Mouse (Mus musculus): ENCODE data around the gene Il12a.

The Il12a gene

GRCm38 (mm10) chr3:68686852-68687560 lies 3.4 kb upstream of the Il12a start:
- DNase-seq (ENCODE audit: low spot score), result no peak

DNA sequence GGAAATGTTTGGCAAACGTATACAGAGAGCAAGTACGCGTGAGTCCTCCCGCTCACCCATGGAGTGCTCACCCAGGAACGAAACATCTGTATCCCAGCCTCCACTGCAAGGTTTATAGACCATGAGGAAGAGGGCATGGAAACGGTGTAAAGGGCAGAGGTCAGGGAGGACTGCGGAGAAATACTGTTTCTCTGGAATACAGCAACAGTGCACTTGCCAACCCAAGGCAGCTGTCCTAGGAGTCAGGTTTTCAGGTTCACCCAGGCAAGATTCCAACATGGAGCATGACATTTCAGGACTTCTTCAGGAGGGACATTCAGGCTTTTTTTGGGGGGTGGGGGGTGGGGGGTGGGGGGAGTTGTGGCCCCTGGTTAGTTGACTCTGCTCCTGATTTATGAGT lies 1.1 kb upstream of the Il12a start:
- no peak for DNase-seq (ENCODE audit: low spot score)

- no peak for DNase-seq (ENCODE audit: low spot score)
Measured at GRCm38 (mm10) chr3:68691100-68691778, 795 bp downstream of the Il12a start.

GRCm38 (mm10) chr3:68691938-68692599 lies 1.6 kb downstream of the Il12a start:
- no peak for DNase-seq (ENCODE audit: low spot score)

DNA sequence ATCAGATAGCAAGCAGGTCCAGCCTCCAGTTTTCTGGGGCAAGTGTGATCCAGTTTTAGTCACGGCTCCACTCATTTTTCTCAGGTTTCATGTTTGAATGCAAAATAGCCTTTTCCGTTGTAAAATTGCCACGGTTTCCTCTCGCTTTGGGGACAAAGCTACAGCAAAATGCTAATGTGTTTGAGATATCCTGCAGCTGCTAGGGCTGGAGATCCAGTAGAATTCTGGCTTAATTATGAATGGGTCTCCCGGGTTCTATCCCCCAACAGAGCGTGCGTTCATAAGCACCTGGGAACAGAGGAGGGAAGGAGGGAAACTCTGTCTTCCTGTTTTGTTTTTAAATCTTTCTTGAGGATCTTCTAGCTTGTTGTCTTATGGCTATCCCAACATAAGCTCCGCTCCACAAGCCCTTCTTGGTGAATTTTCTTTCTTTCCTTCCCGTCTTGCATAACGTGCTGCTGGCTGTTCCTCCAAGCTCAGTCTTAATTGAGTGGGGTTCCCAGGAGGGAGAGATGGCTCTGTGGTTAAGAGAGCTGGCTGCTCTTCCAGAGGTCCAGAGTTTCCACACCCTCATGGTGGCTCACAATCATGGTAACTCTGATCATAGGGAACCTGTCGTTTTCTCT lies 2.3 kb downstream of the Il12a start:
- DNase-seq (ENCODE audit: low spot score), result no peak

DNA sequence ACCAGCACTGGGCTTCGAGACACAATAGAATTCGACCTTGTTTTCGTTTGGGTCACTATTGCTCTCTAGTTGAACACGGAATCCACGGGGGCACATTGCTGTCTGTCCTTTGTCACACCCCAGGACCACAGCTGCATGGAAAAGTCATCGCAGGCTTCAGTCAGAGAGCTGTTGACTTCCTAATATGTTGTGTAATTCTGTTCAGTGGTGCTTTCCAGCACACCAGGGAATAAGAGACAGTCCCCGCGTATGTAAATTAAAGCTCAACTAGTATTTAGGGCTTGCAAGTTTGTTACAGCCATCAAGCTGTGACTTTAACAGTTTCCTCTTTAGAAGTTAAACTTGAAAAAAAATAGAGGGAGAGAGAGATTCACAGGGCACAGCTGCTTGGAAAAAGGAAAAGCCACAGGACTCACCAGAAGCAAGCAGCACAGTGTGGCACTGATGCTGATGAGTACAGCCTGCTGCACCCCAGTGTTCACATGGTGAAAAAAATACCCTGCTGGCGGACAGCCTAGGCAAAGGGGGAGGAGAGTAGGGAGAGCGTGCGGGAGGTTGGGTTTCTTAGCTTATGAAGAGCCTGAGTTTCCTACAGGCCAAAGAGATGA lies 3.1 kb downstream of the Il12a start:
- peak; percentile 52 for DNase-seq (ENCODE audit: low spot score)

GRCm38 (mm10) chr3:68695321-68695720 lies 4.9 kb downstream of the Il12a start:
- DNase-seq (ENCODE audit: low spot score), result no peak

GRCm38 (mm10) chr3:68696495-68697200 lies 6.2 kb downstream of the Il12a start:
- no peak for DNase-seq (ENCODE audit: low spot score)

- DNase-seq (ENCODE audit: low spot score), result no peak
Measured at GRCm38 (mm10) chr3:68698601-68699000, 8.2 kb downstream of the Il12a start.

- DNase-seq (ENCODE audit: low spot score), result no peak
Measured at GRCm38 (mm10) chr3:68700091-68700490, 9.6 kb downstream of the Il12a start.

- no peak for DNase-seq (ENCODE audit: low spot score)
Measured at GRCm38 (mm10) chr3:68706307-68706706, 15.9 kb downstream of the Il12a start.

- DNase-seq (ENCODE audit: low spot score), result peak; percentile 46
Measured at GRCm38 (mm10) chr3:68708230-68708629, 17.8 kb downstream of the Il12a start.

GRCm38 (mm10) chr3:68709198-68709797 lies 18.9 kb downstream of the Il12a start:
- peak; percentile 30 for DNase-seq (ENCODE audit: low spot score)

DNA sequence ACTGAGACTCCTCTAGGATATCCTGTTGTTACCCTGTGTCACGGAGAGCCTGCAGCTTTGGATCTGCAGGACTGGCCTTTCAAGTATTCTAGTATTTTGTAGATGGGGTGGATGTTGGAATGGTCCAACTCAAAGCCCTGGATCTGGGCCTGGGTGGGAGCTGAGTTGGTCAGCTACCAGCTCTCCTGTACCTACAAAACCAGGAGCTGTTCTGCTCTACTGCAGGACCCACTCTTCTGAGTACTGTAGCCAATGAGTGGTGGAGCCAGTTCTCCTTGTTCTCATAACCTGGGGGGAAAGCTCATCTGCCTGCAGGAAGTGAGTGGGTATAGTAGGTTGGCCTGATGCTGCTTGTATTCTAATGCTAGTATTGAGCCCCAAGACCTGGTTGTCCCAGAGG lies 20.0 kb downstream of the Il12a start:
- no peak for DNase-seq (ENCODE audit: low spot score)

DNA sequence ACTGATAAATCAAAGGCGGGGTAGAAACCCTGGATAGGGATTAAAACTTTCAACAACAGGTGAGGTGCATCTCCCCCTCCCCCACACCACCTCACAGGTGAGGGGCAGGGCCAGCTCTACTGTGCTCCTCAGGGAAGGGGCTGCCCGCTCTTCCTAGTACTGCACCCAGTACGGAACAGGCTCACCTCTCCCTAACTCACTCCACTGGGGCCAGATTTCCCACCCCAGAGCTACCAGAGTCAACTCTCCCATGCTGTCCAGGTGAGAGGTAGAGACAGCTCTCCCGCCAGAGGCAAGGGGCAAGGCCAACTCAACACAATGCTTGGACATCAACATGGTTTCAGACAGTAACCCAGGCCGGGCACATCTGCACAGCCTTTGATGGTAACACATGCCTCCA lies 21.1 kb downstream of the Il12a start:
- no peak for DNase-seq (ENCODE audit: low spot score)

DNA sequence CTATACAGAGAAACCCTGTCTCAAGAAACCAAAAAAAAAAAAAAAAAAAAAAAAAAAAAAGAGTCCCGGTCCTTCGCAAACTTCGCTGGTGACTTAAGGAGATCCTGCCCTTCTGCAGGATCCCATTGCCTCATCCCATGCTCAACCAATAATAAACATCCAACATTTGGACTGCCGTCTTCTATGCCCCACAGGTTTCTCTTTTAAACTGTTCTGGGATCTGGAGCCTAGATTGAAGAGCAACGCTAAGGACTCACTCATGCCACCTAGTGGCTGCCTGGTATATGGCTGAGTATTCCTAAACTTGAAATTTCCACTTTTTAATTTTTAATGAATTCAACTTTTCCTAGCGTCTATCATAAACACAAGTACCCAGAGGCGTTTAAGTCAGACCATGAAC lies 23.1 kb downstream of the Il12a start:
- peak; percentile 39 for DNase-seq (ENCODE audit: low spot score)

DNA sequence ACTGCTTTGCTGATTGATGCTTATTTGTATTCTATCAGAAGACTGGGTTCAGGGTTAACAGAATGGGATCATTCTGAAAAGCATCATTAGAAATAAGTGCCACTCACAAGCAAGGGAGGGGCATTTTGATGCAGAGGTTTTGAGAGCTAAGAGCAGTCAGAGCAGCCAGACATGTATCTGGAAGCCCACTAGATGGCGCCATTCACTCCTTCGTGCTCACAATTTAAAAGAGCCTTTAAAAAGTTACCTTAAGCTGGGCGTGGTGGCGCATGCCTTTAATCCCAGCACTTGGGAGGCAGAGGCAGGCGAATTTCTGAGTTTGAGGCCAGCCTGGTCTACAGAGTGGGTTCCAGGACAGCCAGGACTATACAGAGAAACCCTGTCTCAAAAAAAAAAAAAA lies 26.9 kb downstream of the Il12a start:
- DNase-seq (ENCODE audit: low spot score), result peak; percentile 34

GRCm38 (mm10) chr3:68719229-68719819 lies 28.9 kb downstream of the Il12a start:
- no peak for DNase-seq (ENCODE audit: low spot score)

GRCm38 (mm10) chr3:68720258-68720657 lies 29.8 kb downstream of the Il12a start:
- DNase-seq (ENCODE audit: low spot score), result peak; percentile 23

DNA sequence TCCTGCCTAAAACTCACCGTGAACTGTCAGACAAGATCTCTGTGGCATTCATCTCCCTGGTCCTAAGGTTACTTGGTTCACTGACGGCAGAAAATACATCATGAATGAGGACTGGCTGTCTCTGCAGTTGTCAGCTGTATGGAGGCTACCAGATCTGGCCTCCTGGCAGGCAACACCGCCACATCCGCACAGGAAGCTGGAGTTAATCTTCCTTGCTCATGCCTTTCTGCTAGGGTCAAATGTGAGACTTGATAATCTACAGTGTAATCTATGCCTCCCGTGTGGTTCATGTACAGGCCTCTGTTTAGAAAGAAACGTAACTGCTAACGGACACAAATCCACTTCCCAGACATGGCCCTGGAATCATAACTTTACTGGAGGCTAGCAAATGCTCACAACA lies 51.5 kb downstream of the Il12a start:
- DNase-seq (ENCODE audit: low spot score), result no peak

Measured in ovary, postnatal 14 days (tissue).